Mouse (Mus musculus) induced T-regulatory cell, adult 2 months (primary cell): Measurements from ENCODE around the gene Gm4779.
"Not testable (repeated sequence)": the region's sequence is repeated elsewhere in the genome, so short reads cannot be mapped to it uniquely, and the experiment has no call there.

Experiments
- DNase-seq: peaks from one replicate; pipeline ENCODE4 v3.0.0-alpha.2; 2012; ENCODE audit warnings: low read depth

Gene Gm4779

DNA sequence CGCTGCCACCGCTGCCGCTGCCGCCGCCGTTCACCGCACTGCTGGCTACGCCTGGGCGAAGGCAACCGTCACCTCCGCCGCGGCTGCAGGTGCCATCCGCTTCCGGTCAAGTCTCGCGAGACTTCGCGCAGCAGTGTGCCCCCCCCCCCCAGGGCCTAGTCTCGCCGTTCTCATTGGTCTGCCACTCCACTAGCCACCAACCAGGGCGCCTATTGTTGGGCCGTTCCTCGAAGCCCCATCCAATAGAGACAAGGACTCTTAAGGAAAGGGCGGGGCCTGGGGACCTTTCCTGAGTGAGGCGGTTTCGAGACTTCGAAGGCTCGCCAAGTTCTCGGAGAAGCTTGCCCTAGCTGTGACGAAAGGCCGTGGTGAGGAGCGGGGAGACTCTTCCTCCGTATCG is at the start of gene Gm4779, which contains the start of gene 8030474K03Rik:
Gene Gm4779, minus strand, starts transcription at position 82 of the 400 bp plus-strand sequence.
Gene 8030474K03Rik, plus strand, starts transcription at position 315 of the 400 bp plus-strand sequence.
- DNase-seq, result no peak

DNA sequence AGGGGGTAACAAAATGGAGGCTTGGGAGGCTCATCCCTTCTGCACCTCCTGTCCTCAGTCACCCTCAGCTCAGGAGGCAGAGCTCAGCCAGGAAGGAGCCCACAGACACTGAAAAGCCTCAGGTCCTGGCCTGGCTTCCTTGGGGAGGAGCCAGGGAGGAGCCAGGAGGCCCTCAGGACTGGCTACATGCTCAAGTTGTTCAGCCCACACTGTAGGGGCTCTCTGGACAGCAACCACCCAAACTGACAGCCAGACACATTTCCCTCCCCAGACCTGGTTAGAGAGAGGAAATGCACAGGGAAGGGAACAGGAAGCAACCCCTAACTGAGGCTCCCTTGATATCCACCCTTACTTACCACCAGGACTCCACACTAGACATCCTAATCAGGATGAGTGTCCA is 25.8 kb upstream of the Gm4779 start:
- DNase-seq, result not testable (repeated sequence)

DNA sequence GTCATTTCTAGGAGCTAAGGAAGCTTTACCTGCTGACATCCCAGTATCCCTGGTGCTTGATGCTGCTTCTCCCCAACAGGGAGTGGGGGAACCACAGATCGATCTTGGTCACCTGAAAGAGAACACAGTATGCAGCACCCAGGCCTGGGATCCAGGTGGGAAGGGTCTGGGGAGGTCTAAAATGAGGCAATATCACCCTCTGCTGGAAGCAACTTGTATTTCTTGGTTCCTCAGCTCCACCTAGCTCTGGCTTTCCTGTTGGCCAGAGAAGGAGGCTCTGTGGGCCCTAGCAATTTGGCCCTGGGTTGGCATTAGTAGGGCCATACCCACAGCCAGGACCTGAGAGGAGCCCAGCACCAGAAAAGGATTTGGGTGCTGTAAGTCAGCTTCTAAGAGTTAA is 24.9 kb upstream of the Gm4779 start:
- DNase-seq, result peak; percentile 29

DNA sequence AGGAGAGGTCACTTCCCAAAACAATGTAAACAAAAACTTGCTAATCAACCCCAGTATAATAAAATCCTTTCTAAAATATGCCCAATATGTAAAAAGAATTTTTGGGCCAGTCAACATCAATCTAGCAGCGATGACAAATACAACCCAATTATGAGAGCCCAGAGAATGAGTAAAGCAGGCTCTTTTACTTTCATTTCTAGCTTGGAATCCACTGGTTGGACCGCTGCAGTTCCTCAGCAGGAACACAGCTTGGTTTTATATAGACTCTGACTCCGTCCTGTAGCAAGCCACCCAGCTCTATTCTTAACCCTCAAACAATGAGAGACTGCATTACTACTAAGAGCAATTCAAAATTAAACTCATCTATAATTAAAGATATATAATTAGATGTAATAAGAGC is 17.5 kb upstream of the Gm4779 start:
- DNase-seq, result peak; percentile 19

DNA sequence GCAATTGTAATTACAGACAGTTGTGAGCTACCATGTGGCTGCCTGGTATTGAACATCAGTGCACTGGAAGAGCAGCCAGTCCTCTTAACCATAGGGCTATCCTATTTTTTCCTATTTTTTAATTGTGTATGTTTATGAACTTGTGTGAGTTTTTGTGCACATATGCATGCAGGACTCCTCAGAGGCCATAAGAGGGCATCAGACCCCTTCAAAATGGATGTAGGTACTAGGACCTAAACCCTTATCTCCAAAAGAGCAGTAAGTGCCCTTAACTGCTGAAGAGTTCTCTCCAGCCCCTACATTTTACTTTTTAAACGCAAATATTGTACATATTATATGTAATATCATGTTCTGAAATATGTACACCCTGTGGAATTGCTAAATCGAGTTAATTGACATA is 11.3 kb upstream of the Gm4779 start:
- peak; percentile 38 for DNase-seq

DNA sequence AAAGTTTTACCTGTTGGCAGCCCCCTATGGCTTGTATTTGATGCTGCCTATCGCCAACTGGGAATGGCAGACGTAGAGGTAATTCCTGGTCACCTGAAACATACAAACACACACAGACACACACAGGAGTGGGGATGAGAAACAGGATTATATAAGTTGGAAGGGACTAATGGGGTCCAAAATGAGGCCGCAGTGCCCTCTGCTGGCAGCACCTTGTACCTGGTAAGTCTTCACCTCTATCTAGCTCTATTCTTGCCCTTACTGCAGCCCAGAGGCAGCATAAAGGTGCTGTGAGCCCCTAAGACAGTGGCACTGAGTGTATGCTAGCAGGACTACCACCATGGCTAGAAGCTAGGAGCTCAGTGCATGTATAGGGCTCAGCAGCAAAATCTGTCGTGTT is 2.7 kb downstream of the Gm4779 start:
- peak; percentile 73 for DNase-seq

DNA sequence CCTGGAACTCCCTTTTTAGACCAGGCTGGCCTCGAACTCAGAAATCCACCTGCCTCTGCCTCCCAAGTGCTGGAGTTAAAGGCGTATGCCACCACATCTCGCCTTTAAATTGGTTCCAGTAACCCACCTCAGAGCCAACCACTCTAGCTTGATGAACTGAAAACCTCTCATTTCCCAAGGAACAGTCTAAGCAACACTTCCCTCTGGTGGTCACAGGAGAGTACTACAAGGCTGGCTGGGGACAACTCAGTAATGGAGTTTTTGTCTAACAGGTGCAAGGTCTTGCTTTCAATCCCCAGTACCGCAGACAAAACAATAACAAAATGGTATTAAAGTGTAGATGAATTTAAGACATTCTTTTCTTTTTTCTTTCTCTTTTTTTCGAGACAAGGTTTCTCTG is 22.2 kb downstream of the Gm4779 start:
- peak; percentile 87 for DNase-seq

DNA sequence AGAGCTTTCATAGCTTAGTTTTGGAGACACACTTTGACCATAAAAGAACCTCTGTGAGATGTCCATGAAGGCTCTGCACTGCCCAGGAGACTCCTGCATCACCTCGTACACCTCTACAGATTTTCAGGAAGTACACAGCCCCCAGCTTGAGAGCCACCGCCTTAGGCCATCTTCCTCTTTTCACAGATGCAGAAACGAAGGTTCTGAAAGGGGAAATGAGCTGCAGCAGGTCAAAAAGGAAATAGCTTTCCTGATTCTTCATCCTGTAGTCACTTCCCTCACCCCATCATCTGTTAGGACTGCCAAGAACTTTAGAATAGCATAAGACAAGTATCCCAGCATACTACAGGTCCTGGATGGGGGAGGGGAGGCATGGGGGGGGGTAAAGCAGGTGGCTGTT is 23.9 kb downstream of the Gm4779 start:
- DNase-seq, result peak; percentile 36

DNA sequence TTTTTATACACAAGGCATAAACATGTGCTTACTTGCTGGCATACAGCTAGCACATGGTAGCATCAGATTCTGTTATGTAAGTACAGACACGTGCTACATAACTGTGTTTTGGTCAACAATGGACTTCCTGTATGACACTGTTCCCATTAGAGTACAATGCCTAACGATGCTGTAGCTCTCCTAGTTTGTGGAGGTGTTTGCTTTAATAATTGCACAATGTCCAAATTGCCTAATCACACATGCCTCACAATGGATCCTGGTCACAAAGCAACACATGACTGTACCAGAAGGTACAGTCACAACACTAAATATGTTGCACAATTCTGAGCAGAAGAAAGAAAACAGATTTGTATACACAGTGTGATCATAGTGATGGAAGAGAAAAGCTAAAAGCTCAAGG is 24.7 kb downstream of the Gm4779 start:
- DNase-seq, result peak; percentile 30

DNA sequence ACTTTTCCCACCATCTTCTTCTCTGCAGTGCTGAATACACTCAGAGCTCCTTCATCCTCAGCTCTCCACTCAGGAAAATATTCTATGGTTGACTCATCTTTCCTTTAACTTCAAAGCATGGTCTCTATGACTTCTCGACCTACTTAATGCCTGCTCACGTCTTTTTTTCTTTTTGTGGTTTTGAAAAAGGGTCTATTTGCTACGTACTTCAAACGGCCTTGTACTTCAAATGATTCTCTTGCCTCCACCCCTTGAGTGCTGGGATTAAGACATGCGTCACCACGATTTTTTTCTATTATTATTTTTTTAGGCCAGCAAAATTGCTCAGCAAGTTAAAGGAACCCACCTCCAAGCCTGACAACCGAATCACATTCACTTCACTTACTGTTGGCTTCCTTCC is 26.9 kb downstream of the Gm4779 start:
- peak; percentile 69 for DNase-seq

DNA sequence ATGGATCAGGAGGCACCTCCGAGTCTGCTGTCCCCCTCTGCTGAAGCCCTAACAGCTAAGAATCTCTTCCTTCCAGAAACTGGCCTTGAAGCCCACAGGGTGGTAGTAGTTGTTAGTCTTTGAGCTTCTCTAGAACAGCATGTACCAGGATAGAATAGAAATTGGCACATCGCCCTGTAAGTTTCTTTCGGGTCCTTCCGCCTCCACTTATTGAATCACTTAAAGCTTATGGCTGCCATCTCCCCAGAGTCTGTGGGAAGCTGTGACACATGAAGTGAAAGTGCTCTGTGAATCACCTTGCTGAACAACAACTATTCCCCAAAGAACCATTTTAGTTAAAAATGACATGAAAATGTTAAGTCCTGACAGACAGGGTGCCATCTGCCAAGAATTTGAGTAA is 29.1 kb downstream of the Gm4779 start:
- peak; percentile 69 for DNase-seq

DNA sequence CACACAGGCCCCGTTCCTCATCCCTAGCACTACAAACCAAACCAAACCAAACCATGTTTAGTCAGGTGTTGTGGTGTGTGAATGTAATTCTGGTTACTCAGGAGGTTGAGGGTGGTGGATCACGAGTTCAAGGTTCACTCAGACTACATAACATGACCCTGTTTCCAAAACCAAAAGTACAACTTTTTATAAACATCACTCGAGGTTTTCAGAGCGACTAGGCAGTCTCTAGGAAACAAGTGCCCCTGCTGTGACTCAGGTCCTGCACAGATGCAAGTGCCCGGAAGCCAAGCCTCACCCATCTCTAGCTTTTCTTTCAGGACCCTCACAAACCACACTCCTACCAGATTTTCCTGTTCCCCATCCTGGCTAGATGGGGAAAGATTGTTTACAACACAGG is 29.6 kb downstream of the Gm4779 start:
- DNase-seq, result peak; percentile 77

DNA sequence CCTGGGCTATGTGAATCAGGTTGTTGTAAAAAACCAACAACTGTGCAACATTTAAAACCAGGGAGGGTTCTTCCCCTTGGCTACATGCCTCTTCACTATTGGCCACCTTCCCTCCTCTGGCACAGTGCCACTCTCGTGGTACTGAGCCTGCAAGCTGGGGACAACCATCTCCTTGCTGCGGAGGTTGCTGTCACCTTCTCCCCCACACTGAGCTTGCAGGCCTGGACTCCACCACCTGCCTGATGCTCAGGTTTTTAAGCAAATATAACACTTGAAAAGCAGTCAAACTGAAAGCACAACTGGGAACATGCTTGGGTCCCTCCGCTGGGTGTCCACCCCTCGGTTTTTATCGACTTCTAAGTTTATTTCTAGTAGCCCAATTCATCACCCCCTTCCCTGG is 39.7 kb downstream of the Gm4779 start:
- no peak for DNase-seq

DNA sequence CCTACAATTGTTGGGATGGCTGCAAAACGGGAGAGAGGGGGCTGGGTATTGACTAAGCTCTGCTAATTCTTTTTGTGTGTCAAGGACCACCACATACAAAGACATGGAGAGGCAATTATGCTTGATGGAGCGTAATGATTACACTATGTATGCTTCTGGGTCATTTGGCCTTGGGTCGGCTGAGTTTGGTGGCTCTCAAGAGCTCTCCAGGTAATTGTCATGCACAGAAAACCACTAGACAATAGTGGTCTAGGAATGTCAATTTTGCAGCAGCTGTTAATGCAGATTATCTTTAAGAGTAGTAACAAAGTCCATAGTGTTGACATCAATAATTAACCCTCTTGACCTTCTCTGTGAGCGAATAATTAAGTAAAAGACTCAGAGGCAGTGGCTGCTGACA is 44.1 kb downstream of the Gm4779 start:
- DNase-seq, result no peak

DNA sequence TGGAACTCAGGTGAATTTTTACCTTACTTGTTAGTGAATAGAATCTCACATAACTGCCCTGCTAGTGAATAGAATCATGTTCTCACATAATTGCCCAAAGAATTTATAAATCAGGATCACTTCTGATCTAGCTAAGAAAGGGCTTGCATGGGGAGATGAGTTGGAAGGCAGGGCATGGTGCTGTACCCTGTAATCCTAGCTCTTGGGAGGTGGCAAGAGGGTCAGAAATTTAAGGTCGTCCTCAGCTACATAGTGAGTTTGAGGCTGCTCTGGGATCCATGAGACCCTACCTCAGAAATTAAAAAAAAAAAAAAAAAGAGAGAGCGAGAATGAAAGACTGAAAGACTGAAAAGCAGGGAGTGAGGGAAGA is 53.2 kb downstream of the Gm4779 start:
- no peak for DNase-seq

DNA sequence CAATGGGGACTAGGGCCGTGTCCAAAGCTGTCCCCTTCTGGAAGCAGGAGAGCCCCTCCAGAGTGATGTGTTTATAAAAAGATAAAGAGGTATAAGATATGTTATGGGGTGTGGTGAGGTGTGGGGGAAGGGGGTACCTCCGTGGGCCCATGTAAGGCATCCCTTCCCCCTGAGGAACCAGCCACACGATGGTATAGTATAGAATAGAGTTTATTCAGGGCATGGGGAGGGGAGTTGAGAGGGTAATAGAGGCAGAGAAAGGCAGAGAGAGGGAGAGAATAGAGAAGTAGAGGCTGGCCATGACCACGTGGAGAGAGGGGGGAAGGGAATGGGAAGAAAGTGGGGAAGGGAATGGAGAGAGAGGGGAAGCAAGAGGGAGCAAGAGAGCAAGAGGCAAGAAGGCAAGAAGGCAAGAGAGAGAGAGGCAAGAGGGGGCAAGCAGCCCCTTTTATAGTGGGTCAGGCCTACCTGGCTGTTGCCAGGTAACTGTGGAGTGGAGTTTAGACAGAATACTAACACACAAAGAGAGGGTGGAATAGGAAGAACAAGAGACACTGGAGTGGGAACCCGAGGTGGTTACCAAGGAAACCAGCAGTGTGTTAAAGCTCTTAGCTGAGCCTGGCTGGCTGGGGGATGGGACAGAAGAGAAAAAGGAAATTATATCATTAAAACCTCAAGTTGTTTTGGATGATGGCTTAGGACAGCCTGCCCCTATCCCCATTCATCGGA is 53.7 kb downstream of the Gm4779 start:
- peak; percentile 44 for DNase-seq
